Mouse (Mus musculus): Measurements from ENCODE around the gene Cd2bp2.

- TF ChIP-seq CTCF (IDR thresholded peaks at IDR 0.05; ENCODE audit: low read depth) = no peak
- TF ChIP-seq EP300 (IDR thresholded peaks at IDR 0.05; ENCODE audit: low read depth) = no peak
Measured at GRCm38 (mm10) chr7:127218670-127219069, 22.8 kb upstream of the Cd2bp2 start.
